Mouse (Mus musculus): ENCODE data around the gene Letmd1. TPM values are rescaled to one million over a fixed set of nuclear protein-coding genes. Genes with fewer than 3 reads are reported as not detected.

The Letmd1 gene
- 10 to 100 TPM; 42.2 to 44.9 TPM for total RNA-seq (2023)

GRCm38 (mm10) chr15:100468295-100469188, at the start of gene Letmd1:
TSS of gene Letmd1 (plus strand) at chr15:100469023.

GRCm38 (mm10) chr15:100421758-100422197, 47.0 kb upstream of the Letmd1 start, which contains the start of gene Gm5475:
TSS of gene Gm5475 (plus strand) at chr15:100422147.

GRCm38 (mm10) chr15:100424396-100425122, 44.3 kb upstream of the Letmd1 start, which contains the start of gene Slc11a2:
TSS of gene Slc11a2 (minus strand) at chr15:100425072.

GRCm38 (mm10) chr15:100495102-100495501, 26.3 kb downstream of the Letmd1 start, which contains the start of gene Csrnp2:
TSS of gene Csrnp2 (minus strand) at chr15:100495488.

Other genes starting within 250 kb of the Letmd1 start
- gene Atf1, start 241.2 kb upstream of the Letmd1 start, total RNA-seq (2023) = 10 to 100 TPM; 67.8 to 76.6 TPM
- not detected for gene Tmprss12, start 188.2 kb upstream of the Letmd1 start, total RNA-seq (2023)
- gene Mettl7a1, start 164.9 kb upstream of the Letmd1 start, total RNA-seq (2023) = 10 to 100 TPM; 15.5 to 18.8 TPM
- not detected for gene Mettl7a3, start 134.1 kb upstream of the Letmd1 start, total RNA-seq (2023)
- not detected for gene Methig1, start 115.9 kb upstream of the Letmd1 start, total RNA-seq (2023)
- under 1 TPM in 1 of 2 experiments, not detected in 1; 0.50 TPM for gene Mettl7a2, start 115.8 kb upstream of the Letmd1 start, total RNA-seq (2023)
- not detected for gene Higd1c, start 104.5 kb upstream of the Letmd1 start, total RNA-seq (2023)
- not detected for gene Gm5475, start 46.9 kb upstream of the Letmd1 start, total RNA-seq (2023)
- gene Slc11a2, start 44.0 kb upstream of the Letmd1 start, total RNA-seq (2023) = 10 to 100 TPM; 21.4 to 21.9 TPM
- 1 to 10 TPM; 4.2 to 6.2 TPM for gene Csrnp2, start 26.5 kb downstream of the Letmd1 start, total RNA-seq (2023)
- gene Tfcp2, start 83.0 kb downstream of the Letmd1 start, total RNA-seq (2023) = 10 to 100 TPM in 1 of 2 experiments, 1 to 10 TPM in 1; 8.3 to 11.7 TPM
- 10 to 100 TPM; 74.9 to 78.3 TPM for gene Pou6f1, start 131.0 kb downstream of the Letmd1 start, total RNA-seq (2023)
- 100 to 1,000 TPM; 545 to 575 TPM for gene Dazap2, start 146.3 kb downstream of the Letmd1 start, total RNA-seq (2023)
- 10 to 100 TPM; 13.0 to 17.7 TPM for gene Smagp, start 167.9 kb downstream of the Letmd1 start, total RNA-seq (2023)
- 100 to 1,000 TPM; 193 to 209 TPM for gene Bin2, start 200.5 kb downstream of the Letmd1 start, total RNA-seq (2023)
- 1 to 10 TPM in 1 of 2 experiments, not detected in 1; 1.1 TPM for gene Cela1, start 218.9 kb downstream of the Letmd1 start, total RNA-seq (2023)